Mouse (Mus musculus) megakaryocyte, embryonic 14.5 days (primary cell): Measurements from ENCODE around the gene Meis2.

Experiments
- FLI1 ChIP-seq: IDR thresholded peaks from 2 replicates; pipeline ENCODE4 v1.6.1; 2012; ENCODE audit warnings: low read length, inconsistent platforms, mixed read lengths
- GATA1 ChIP-seq: IDR thresholded peaks from 3 replicates; pipeline ENCODE4 v1.6.1; 2012; ENCODE audit warnings: mixed read lengths, low read length, inconsistent platforms, borderline replicate concordance

GRCm38 (mm10) chr2:116101221-116101620 is 35.6 kb upstream of the Meis2 start:
- TF ChIP-seq GATA1 (no peak), FLI1 (no peak)
